Mouse (Mus musculus) brown adipose tissue, adult 24 weeks (tissue): ENCODE measurements around the gene Sap30. TPM values are rescaled to one million over a fixed set of nuclear protein-coding genes. Genes with fewer than 3 reads are reported as not detected.
"Not testable (repeated sequence)": the region's sequence is repeated elsewhere in the genome, so short reads cannot be mapped to it uniquely, and the experiment has no call there.

ENCODE experiments used
- H3K27ac ChIP-seq: fragments of 200-500 bp; replicated peaks from 2 replicates; pipeline ENCODE4 v1.5.1; 2012; ENCODE audit warnings: low read depth, mild to moderate bottlenecking, low read length
- H3K4me1 ChIP-seq: fragments of 200-500 bp; 2 replicates; pipeline ENCODE4 v1.6.1; 2012; ENCODE audit warnings: low read length, mixed read lengths; ENCODE audit not compliant: control insufficient read depth, insufficient read depth, insufficient read length
- H3K4me3 ChIP-seq: fragments of 200-500 bp; 2 replicates; pipeline ENCODE4 v1.5.1; 2012; ENCODE audit warnings: low read depth, mild to moderate bottlenecking, low read length, moderate library complexity; ENCODE audit not compliant: insufficient read depth
- polyA plus RNA-seq: library from polyadenylated mRNA; stranded (reverse); fragments of >200 nt; gene quantifications from 2 replicates; pipeline ENCODE4 v1.2.4, GENCODE M21; 2012; ENCODE audit not compliant: missing spikeins, insufficient read depth, insufficient read length

Sap30 gene
- 3.9 and 6.5 TPM in 2 replicates for polyA plus RNA-seq

DNA sequence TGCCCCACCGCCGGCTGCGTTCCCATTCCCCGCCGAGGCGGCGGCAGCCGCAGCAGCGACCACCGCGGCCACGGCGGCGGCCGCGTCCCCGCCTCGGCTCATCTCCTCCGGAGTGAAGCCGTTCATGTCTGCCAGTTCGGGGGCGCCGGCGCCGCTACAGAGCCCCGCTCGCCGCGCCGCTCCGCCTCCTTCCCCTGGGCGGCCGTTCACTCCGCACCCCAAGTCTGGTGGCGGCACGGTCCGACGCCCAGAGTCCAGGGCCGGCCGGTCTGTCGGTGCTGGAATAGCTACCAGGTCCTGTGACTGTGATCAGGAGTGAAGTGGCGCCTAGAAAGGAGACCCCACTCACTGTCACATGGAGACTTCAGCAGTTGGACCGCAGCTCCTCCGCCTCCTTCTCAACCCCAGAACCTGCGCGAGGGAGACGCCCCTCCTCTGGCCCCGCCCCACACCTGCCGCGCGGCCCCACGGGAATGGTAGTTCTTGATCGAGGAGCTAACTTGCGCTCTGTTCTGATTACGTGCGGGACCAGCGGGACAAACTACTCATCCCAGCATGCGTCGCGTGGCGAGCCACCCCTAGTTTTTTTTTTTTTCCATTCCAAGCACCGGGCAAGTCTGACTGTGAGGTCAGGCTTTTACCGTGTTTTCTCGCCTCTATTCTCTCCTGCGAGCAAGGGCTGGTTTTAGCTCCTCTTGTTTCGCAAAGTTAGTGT lies at the start of gene Sap30:
Sap30 (minus strand) TSS at position 420 of the 715 bp plus-strand sequence.
- Histone ChIP-seq H3K4me3 (peak within 1 kb of the TSS; percentile 99), H3K27ac (peak within 1 kb of the TSS; percentile 68)

DNA sequence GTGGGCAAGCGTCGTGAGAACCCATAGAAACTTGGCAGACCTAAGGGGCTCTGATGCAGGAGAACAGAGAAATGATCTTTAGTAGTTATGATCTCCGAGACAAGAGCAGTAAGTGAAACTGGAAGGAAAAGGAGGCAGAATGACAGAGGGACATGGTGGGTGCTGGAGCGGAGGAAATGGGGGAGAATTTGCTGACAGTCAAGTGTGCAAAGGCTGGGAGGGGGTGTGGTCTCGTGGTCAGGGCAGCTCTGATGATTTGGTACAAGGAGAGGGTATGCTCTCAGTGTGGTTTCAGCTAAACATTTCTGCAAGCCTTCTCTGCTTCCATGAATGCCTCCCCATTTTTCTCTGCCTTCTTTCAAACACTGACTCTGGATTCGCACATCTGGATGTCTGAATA lies 48.5 kb upstream of the Sap30 start:
- Histone ChIP-seq H3K4me3 (no peak overlapping the region), H3K4me1 (no peaks in the 10 kb centered on the region), H3K27ac (no peak overlapping the region)

More for the DNA sequence above, at the start of gene Sap30:
- H3K4me1 ChIP-seq = no peaks in the 10 kb centered on the region

DNA sequence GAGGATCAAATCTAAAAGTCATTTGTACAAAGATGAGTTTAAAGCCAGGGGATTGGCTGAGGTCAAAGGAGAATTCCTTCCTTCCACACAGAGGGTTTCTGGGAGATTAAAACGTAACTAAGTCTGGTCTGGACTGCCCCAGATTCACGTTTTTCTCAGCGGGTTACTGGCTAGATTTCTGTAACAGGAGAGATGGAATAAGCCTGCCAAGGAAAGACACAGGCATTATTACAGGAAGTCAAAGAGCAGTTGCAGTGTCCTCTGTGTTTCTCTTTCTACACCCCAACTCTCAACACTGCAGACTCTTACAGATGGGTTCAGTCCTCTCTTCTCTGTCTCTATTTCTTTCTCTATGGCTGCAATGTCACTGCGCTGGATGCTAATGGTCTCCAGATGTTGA lies 46.8 kb upstream of the Sap30 start:
- Histone ChIP-seq H3K4me1 (peaks cover 3% of the 10 kb centered on the region), H3K27ac (no peak overlapping the region), H3K4me3 (no peak overlapping the region)

DNA sequence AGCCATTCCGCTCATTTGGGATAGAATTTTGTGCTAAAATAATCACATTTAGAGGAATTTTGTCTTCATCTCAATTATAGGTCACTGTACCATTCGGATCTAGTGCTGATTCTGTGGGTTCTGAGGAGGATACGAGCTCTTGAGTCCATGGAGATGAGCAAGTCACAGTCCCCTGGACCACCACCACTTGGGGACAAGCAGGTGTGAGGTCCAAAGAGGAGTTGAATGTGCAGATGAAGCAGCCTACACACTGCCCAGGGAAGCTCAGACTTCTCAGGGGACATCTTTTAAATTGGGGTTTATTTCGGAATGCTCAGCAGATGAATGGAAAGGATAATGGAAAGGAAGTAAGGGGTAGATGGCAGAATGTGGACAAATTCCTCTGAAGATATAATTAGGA lies 45.4 kb upstream of the Sap30 start:
- no peak overlapping the region for H3K4me3 ChIP-seq
- H3K4me1 ChIP-seq = peaks cover 3% of the 10 kb centered on the region
- H3K27ac ChIP-seq = no peak overlapping the region

DNA sequence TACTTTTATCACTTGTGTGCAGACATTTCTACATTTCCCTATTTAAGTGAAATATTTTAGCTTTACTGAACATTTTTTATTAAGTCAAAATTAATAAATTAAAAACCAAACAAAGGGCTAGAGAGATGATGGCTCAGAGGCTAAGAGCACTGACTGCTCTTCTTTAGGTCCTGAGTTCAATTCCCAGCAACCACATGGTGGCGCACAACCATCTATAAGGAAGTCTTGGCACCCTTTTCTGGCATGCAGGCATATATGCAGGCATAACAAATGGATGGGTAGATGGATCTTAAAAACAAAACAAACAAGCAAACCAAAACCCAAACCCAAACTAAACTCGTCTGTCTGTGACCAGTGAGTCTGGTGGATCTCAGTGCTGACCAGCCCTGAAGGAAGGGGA lies 44.6 kb upstream of the Sap30 start:
- H3K4me1 ChIP-seq = peaks cover 3% of the 10 kb centered on the region
- H3K4me3 ChIP-seq = no peak overlapping the region
- no peak overlapping the region for H3K27ac ChIP-seq

DNA sequence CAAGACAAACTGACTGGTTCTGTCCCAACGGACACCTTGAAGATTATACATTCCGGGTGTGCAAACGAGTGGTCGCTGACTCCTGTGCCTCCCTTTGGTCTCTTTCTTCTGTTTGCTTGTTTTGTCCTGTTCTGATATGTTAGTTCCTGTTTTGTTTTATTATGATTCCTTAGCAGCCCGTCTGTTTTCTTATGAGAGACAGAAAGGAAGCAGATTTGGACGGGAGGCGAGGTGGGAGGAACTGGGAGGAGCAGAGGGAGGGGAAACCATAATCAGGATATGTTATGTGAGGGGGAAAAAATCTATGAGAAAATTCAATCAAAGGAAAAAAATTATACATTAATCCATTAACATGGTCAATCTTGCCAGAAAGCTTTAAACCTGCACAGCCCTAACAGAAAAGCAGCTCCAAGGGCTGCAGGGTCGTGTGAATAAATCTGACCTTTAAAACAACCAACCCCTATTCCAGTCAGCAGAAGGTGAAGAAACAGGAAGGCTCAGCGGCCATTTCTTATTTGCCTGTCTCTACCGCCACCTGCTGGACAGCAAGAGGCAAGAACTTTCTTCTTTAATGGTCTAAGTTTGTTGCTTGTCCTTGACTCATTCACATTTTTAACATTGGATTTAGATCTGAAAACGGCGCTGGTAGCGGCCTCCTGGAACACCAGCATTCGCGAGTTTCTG lies 43.1 kb upstream of the Sap30 start:
- Histone ChIP-seq H3K4me3 (peak overlapping the region; percentile 59), H3K27ac (peak overlapping the region; percentile 73), H3K4me1 (peaks cover 3% of the 10 kb centered on the region)

DNA sequence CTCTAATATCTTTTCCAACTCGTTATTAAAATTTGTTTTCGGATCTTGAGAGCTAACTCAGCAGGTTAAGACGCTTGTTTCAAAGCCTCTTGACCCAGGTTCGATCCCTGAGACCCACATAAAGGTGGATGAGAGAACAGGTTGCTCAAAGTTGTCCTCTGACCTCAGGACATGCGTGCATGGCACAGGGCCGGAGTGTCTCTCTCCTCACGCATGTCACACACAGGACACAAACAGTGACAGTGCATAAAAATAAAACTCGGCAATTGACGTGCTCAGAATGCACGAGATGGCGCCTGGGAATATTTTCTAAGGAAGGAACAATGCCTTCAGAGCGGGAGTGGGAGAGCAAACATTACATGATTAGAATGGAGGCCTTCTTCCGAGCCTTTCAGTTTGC lies 42.6 kb upstream of the Sap30 start:
- H3K4me3 ChIP-seq = peak overlapping the region; percentile 59
- peak overlapping the region; percentile 73 for H3K27ac ChIP-seq
- peaks cover 3% of the 10 kb centered on the region for H3K4me1 ChIP-seq

DNA sequence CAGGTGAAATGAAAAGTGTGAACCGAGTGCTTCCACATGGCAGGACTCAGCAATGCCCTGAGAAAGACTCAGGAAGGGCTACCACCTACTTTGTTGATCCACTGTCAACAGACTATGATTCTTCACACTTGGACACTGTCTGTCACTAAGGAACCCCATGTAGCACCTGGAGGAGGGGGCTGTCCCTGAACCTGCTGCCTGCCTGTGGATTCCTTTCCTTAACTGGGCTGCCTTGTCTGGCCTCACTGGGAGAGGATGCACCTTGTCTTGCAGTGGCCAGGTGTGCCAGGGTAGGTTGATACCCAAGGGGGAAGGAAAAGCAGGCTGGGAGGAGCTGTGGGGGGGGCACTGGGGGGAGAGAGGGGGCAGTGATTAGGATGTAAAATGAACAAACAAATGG lies 40.4 kb upstream of the Sap30 start:
- peaks cover 3% of the 10 kb centered on the region for H3K4me1 ChIP-seq

DNA sequence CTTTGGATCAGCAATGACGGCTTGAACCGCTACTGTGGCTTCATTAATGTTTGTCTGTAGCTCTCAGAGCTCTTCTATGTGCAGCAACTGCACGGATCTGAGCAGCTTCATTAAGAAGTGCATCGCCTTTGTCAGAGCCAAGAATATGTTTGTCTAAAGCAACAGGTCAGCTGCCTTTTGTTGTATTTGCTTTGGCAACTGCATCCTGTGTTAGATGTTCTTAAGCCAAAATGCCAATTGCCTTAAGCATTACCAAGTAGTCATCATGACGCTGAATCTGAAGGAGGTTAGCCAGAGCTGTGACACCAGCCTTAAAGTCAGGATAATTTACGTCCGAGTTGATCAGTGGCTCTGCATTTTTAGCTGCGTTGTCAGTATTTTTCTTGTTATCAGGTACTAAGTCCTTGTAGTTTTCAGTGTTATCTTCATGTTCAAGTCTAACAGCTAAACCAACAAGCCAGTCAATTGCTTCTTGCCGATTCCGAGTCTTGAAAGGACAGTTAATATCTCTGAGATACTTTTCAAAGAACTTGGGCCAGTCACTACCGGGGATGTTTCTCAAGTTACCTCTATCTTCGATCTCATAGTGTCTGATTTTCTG lies 32.6 kb upstream of the Sap30 start:
- H3K4me3 ChIP-seq = no peak overlapping the region

More for the DNA sequence above, 40.4 kb upstream of the Sap30 start:
- Histone ChIP-seq H3K27ac (no peak overlapping the region), H3K4me3 (no peak overlapping the region)

DNA sequence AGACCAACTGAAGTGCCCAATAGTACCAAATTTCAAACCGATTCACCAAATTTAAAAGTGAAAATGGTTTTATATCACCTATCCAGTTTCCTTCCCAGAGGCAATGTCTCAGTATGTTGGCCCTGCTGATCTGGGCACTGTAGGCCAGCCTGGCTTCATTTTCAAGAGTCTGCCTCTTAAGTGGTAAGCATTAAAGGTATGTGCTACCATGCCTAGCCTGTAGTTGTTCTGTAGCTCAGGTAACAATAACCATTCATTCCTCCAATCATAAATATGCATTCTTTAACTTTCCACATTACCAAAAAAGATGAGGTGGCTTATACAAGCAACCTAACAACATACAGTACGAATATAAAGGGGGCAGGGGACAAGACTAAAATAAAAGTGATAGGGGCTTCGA lies 30.1 kb upstream of the Sap30 start:
- no peaks in the 10 kb centered on the region for H3K4me1 ChIP-seq
- no peak overlapping the region for H3K4me3 ChIP-seq

More for the DNA sequence above, 32.6 kb upstream of the Sap30 start:
- Histone ChIP-seq H3K27ac (no peak overlapping the region), H3K4me1 (no peaks in the 10 kb centered on the region)

DNA sequence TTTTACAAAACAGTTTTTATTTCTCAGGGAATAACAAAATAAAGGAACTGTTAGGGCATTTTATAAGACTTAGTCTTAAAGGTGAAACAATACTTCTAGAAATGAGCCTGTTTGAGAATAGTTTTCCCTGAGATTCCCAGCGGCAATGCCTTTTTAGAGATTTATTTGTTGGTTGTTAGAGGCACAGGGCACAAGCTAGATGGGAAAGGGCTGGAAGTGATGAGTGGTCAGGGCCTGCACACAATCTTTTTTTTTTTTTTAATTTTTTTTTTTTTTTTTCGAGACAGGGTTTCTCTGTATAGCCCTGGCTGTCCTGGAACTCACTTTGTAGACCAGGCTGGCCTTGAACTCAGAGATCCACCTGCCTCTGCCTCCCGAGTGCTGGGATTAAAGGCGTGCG lies 29.0 kb upstream of the Sap30 start:
- not testable (repeated sequence) for H3K4me3 ChIP-seq, H3K27ac ChIP-seq, H3K4me1 ChIP-seq

More for the DNA sequence above, 30.1 kb upstream of the Sap30 start:
- H3K27ac ChIP-seq = no peak overlapping the region

DNA sequence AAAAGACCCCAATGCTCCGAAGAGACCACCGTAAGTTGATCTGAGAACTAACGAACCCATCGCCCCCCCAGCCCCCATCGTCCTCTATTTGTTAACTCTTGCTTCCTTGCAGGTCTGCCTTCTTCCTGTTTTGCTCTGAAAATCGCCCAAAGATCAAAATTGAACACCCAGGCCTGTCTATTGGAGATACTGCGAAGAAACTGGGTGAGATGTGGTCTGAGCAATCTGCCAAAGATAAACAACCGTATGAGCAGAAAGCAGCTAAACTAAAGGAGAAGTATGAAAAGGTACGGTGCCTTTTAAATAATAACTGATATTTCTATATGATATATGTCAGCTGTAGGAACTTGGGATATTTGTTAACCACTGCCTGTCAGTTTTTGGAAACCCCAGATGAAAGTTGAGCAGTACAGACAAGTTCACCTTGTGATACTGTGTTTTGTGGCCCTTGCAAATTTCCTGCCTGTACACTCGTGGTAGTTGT lies 25.6 kb upstream of the Sap30 start:
- H3K27ac ChIP-seq, H3K4me1 ChIP-seq: not testable (repeated sequence)
- peak overlapping the region; percentile 59 for H3K4me3 ChIP-seq

DNA sequence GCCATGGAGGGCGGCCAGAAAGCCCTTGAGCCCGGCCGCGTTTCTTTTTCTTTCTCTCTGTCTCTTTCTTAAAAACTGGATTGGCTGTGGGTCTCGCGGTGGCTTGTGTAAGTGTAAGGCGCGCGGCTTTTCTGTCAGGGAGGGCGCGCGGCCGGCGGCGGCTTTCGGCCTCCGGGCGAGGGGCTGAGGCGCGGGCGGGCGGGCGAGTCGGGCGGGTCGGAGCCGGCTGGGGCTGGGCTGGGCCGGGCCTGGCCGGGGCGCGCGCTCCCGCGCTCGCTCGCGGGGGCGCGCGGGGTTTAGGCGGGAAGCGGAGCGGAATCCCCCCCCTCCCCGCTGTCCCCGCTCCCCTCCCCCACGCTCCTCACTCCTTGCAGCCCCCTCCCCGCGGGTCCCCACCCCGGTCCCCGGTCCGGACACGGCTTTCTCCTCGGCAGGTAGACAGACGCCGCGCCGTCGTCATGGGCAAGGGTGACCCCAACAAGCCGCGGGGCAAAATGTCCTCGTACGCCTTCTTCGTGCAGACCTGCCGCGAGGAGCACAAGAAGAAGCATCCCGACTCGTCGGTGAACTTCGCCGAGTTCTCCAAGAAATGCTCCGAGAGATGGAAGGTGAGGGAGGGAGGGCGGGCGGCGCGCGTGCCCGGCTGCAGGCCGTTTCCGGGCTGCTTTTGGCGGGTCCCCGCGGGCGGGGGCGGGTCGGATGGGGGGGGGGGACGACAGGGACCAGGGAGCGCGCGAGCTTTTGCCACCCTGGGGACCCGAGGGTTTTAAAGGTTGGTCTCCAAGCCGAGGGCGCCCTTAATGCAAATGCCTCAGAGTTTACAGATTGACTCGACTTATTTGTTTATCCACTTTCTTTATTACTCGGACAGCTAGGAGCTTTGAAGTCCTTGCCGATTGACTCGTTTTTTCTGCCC lies 24.7 kb upstream of the Sap30 start:
- H3K27ac ChIP-seq = peak overlapping the region; percentile 55
- peak overlapping the region; percentile 88 for H3K4me3 ChIP-seq
- 0 out of 2 replicates have a peak, but pooled peaks cover 3% of the 10 kb centered on the region for H3K4me1 ChIP-seq

DNA sequence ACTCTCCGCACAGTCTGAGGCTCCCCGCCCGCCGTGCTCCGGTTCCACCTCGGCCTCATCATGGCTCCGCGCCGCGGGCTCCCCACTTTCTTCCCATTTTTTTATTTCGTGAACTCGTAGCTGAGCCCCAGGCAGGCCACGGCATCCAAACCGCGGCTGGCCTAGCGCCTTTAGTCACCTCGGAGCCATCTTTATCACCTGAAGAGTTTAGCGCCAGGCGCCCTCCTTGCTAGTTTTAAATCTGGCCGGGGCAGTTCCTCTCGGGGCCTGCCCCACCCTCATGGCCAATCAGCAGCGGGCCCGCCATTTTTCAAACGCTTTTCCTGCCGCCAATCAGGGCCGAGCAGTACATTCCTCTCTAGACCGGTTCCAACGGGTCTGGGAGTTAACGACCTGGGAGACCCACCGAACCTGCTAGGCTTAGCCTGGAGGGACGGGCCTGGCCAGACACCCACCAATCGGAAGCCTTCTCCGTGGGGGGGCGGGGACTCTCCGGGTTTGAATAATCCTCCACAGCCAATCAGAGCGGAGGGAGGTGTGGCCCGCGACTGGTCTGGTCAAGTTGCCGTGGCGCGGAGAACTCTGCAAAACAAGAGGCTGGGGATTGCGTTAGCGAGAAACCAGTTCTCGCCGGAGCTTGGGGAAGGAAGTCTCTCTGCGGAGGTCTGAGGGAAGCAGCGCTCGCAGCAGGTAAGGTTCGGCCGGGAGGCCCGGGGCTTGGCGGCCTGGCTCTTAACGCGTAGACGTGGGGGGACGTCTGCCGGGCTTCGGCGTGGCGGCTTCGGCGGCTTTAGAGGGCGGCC lies 23.9 kb upstream of the Sap30 start, which contains the start of gene Hmgb2:
Hmgb2 (plus strand) TSS at position 592 of the 803 bp plus-strand sequence.
- 0 out of 2 replicates have a peak, but pooled peaks cover 3% of the 10 kb centered on the region for H3K4me1 ChIP-seq
- H3K27ac ChIP-seq = peak within 1 kb of the TSS; percentile 55
- H3K4me3 ChIP-seq = peak within 1 kb of the TSS; percentile 88
